Mouse (Mus musculus) mature B cell (primary cell): ENCODE data around the gene Pla2g2f.

Source experiments
- in situ Hi-C: fragments of 300-500 bp; cut with MboI; formaldehyde crosslinking; loops from 2 replicates; pipeline ENCODE4 v1.14.3; 2019

Pla2g2f gene

DNA sequence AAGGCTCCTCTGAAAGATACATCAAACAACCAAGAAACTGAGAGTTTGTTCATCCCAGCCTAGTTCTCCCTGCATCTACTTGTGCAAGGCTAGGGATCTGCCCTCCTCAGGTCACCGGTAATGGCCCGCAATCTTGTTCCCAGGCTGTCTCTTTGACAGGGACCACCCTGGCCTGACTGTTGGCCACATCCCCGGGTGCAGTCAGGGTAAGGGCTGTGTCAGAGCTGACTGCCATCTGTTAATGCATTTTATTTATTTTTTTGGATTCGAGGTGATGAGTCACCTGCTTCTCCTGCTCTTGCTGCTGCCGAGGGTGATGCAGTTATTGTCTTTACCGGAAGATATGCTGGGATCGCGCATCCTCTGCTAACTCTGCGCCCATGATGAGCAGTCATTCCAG lies 40.7 kb downstream of the Pla2g2f start:
- in situ Hi-C loops, result no loop called here

DNA sequence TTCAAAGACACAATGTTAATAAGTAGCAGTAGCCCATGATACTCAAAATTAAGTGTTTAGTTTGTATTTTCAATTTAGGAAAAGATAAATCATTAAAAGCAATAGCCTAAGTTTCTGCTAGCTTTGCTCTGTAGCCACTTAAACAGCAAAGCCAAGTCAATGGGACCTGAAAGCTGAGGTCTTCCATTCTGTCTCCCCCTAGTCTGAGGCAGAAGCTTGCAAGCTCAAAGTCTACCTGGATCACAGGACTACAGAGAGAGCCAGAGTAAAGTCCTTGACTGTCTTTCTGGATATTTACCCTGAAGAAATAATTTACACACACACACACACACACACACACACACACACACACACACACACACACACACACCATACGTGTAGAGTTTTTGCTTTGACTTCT lies 43.2 kb downstream of the Pla2g2f start:
- in situ Hi-C loops, result no loop called here

DNA sequence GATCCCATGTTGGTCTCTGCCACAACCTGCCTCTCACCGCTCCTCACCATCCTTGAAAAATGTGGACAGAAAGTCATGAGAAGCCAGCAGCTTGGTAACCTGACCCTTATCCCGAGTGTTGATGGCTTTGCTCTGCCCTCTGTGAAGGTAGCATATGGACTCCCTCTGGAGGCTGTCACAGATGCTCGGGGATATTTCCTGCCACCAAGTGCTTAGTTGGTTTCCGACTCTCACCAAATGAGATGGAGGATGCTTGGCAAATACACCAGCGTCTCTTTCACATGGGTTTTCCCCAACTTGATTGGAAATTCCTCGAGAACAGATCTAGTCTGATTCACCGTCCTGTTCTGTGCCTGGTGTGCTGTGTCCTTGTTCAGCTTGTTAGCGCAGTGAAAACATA lies 44.8 kb downstream of the Pla2g2f start:
- in situ Hi-C loops, result no loop called here

DNA sequence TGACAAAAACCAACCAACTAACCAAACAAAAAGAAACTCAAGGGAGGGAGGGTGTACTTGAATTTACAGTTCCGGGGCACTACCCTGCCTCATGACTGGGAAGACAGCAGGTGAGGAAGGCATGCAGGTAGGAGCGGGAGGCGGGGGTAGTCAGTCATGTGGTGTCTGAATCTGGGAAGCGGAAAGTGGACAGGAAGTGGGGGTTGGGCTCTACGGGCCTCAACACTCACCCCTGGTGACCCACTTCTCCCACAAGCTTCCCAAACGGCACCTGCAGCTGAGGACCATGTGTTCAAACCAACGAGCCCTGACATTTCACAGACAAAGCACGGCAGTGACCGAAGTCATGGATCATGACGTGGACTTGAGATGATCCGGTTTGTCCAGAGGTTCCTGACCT lies 45.3 kb downstream of the Pla2g2f start:
- in situ Hi-C loops, result no loop called here

DNA sequence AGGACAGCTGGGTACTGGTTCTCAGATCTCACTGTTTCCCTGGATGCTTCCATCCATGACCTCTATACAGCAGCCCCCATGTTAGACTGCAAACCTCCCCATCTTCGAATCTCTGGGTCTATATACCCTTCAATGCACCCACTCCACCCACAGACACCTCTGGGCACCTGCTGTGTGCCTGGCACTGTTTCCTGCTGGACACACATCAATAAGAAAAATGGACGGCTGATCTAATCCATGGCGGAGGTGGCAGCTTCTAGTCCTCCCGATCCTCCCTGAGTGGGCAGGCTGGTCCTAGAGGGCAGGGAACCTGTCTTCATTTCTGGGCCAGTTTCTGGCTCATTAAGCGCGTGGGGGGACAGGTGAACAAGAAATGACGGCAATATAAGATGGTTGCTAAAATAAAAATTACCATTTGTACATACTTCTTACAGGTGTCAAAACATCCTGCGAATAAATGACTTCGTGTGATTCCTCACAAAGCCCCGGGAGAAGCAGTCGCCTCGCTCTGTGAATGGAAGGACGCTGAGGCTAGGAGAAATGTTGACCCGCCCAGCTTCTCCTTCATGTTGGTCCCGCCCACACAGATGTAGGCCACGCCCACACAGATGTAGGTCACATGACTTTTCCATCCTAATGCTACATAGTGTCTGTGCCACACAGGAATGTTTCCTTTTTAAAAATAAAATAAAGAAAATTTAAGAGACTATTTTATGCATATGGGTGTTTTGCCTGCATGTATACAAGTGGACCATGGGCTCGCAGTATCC lies 46.2 kb downstream of the Pla2g2f start:
- in situ Hi-C loops, result no loop called here

DNA sequence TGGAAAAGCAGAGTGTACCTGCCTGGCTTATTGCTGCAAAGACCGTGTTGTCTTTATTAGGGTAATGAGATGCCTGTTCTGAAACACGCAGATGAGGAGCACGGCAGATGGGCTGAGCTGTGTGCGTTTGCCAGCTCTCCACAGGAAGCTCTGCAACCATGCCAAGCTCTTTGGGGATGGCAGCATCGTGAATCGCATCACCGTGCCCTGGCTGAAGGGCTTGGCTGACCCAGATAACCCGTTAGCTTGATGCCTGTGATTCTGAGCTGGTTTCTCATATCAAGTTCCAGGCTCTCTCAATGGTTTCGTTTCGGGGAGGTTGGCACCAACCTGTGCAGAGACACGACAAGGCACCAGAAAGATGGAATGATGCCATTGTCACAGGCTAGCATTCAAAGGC lies 46.8 kb downstream of the Pla2g2f start:
- in situ Hi-C loops, result no loop called here

DNA sequence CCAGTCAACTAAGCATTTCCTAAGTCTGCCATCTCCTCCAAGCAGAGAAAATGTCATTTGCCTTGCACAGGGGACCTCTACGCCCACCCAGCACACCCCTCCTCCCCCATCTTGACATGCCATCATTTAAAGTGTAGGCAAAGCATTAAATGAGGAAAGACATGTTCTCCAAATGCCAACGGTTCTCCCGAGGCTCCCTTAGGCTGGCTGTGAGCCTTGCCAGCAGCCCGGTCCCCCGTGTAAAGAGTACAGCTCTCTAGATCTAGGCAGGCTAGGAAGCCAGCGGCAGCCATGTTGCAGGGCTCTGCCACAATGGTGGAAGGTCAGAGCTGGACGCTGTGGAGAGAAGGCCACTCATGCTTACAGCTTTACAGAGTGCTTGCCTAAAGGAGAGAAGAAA lies 47.5 kb downstream of the Pla2g2f start:
- in situ Hi-C loops, result loop anchor here (10.0 kb wide), 1 partner anchor 265 kb away; no protein-coding TSS in a partner anchor

DNA sequence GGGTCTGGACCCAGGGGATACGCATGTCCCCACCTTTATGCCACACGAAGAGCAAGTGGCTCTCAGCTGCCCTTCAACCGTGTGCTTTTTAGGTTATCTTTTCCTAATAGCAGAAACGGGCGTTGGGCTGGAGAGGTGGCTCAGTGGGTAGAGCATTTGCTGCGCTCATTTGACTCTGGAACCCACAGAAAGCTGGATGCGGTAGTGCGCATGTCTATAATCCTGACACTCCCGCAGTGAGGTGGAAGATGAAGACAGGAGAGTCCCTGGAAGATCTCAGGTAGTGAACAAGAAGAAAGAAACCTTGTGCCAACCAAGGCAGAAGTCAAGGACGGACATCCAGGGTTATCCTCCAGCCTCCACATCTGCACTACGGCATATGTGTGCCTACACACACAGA lies 48.2 kb downstream of the Pla2g2f start:
- in situ Hi-C loops, result loop anchor here (10.0 kb wide), 1 partner anchor 264 kb away; no protein-coding TSS in a partner anchor

DNA sequence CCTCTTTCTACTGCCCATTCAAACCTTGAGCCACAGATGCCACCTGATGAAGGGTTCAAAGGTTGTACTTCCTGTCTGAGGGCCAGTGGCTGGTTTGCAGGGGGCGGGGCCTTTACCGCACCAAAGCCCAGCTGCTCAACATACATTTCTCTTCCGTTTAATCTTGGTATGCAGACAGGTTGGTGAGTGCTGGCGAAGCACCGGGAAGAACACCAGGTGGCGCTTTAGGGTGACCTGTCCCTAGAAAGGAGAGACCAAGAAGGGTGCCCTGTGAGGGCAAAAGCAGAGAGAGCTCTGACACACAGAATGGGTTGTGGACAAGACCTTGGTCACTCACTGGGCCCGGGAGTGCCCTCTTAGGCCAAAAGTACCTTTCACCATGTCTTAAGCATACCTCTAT lies 48.8 kb downstream of the Pla2g2f start:
- in situ Hi-C loops, result loop anchor here (10.0 kb wide), 1 partner anchor 264 kb away; no protein-coding TSS in a partner anchor

DNA sequence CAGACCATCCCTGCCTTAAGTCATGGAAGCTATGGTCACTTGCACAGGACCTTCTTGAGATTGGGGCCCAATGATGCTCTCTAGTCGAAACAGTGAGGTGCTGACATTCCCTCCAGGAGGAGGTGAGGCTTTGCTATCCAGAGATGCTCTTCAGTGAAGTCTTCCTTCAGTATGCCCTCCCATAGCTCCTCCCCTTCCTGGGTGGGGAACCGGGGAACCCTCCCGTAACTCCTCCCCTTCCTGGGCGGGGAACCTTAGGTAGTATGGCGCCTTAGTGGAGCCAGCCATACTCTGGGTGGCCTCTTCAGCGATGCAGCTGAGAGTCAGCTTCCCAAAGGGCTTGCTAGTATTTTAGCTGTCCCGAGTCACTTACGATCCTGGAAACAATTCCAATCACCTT lies 50.8 kb downstream of the Pla2g2f start:
- in situ Hi-C loops, result loop anchor here (10.0 kb wide), 1 partner anchor 262 kb away; no protein-coding TSS in a partner anchor

DNA sequence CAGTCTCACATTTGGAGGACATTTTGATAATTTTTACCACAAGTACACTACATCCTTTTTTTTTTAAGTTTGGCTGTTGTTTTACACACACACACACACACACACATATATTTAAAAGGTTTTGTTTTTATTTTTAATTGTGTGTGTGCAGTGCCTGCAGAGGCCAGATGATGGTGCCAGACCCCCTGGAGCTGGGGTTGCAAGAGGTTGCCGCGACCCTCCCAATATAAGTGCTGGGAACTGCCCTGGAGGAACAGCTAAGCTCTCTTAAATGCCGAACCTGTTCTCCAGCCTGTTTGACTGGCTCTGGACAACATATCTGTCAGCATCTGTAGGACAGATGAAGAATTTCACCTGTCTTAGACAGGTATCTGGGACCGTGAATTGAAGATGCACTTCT lies 53.3 kb downstream of the Pla2g2f start:
- in situ Hi-C loops, result loop anchor here (10.0 kb wide), 1 partner anchor 259 kb away; no protein-coding TSS in a partner anchor

DNA sequence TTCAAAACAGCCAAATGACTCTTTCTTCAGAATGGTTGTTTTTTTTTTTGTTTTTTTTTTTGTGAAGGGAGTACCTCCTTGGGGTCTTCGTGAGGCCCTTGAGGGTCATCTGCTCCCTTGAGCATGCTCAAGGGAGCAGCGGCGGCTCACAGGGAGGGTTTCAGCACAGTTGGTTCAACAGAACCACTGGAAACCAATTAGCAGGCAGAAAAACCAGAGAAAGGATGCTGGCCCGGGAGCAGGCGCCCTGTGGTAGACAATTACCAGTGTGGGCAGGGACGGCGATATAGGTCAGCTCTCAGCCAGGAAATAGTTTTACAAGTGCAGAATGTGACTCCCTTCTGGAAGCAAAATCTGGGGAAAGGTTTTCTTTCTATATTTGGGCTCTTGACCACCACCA lies 53.8 kb downstream of the Pla2g2f start:
- in situ Hi-C loops, result loop anchor here (10.0 kb wide), 1 partner anchor 259 kb away; no protein-coding TSS in a partner anchor

DNA sequence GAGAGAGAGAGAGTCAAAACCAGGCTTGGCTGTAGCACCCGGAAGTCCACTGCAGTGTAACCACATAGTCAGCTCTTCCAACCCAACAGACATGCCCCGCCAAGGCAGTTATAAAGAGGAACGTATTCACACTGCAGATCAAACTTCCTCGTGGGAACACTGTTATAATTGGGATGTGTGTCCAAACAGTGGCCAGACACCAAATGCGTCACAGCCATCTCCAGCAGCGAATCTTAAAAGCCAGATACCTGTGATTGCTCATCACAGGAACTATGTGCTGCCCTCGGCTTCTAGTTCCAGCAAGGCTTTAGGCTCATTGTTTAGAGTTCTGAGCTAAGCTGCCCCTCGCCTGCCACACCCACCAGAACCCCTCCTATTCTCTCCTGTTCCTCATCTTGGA lies 54.9 kb downstream of the Pla2g2f start:
- in situ Hi-C loops, result loop anchor here (10.0 kb wide), 1 partner anchor 258 kb away; no protein-coding TSS in a partner anchor

DNA sequence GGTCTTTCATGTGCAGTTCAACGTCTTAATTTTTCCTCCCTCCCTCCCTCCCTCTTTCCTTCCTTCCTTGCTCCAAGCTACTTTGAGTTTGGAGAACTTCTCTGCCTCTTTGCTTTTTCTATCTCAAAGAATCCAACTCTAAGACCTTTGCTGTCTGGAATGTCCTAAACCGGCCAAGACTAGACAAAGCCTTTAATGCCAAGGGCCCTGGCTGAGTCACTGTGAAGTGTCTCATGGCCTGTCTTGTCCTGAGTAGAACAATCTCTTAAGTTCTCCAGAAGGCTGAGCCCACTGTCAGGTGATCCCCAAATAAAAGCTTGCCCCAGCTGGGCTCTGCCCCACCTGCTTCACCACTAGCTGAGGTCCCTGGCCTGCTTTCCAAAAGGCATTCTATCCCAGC lies 55.4 kb downstream of the Pla2g2f start:
- in situ Hi-C loops, result loop anchor here (10.0 kb wide), 1 partner anchor 257 kb away; no protein-coding TSS in a partner anchor

DNA sequence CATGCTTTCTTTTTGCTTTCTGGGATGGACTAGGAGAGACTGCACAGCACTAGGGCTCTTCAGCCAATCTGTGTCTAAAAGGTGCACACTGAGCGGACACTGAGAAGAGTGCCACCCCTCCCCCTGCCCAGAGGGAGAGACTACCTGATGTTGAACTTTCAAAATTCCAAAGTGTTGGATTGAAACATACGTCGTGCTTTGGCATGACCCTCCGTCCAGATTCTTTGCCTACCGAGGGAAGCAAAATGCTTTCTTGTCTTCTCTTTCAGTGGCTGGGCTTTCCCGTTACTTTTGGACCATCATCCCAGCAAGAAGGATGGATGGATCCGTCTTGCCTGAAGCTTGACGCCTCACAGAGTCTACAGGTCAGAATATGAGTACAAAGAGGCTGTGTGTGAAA lies 56.3 kb downstream of the Pla2g2f start:
- in situ Hi-C loops, result loop anchor here (10.0 kb wide), 1 partner anchor 256 kb away; no protein-coding TSS in a partner anchor
